Mouse (Mus musculus) heart, adult 2 months (tissue): ENCODE measurements at regions not wholly inside any gene's neighbourhood (a gene's known extent, or its start where the extent isn't known, plus 50 kb on each side); places are given as distances from the start of the nearest gene placed in this dataset.

Experiments used
- DNase-seq, 2 experiments: peaks; one replicate each; pipeline ENCODE4 v3.0.0; 2021
- H3K27ac ChIP-seq: fragments of 200-600 bp; 2 replicates; pipeline ENCODE4 v1.8.1; 2022
- H3K27me3 ChIP-seq: fragments of 200-500 bp; 2 replicates; pipeline ENCODE4 v1.6.1; 2012; ENCODE audit warnings: mild to moderate bottlenecking, low read length, inconsistent platforms, mixed read lengths; ENCODE audit not compliant: control insufficient read depth, insufficient read depth
- H3K36me3 ChIP-seq: fragments of 200-500 bp; 2 replicates; pipeline ENCODE4 v1.6.1; 2012; ENCODE audit warnings: low read length, inconsistent platforms; ENCODE audit not compliant: control insufficient read depth, insufficient read depth
- H3K4me1 ChIP-seq: fragments of 200-500 bp; 2 replicates; pipeline ENCODE4 v1.6.1; 2011; ENCODE audit warnings: low read length; ENCODE audit not compliant: control insufficient read depth, insufficient read depth
- H3K4me3 ChIP-seq: fragments of 200-600 bp; 2 replicates; pipeline ENCODE4 v1.8.1; 2022
- H3K79me2 ChIP-seq: fragments of 200-500 bp; replicated peaks from 2 replicates; pipeline ENCODE4 v1.6.1; 2012; ENCODE audit warnings: mild to moderate bottlenecking, inconsistent platforms, low read length, moderate library complexity, mixed read lengths; ENCODE audit not compliant: control insufficient read depth, insufficient read depth
- H3K9ac ChIP-seq: fragments of 200-500 bp; 2 replicates; pipeline ENCODE4 v1.6.1; 2012; ENCODE audit warnings: low read depth, mild to moderate bottlenecking, control low read depth, inconsistent platforms, low read length, mixed read lengths
- CTCF ChIP-seq: fragments of 200-600 bp; IDR thresholded peaks from 2 replicates; pipeline ENCODE4 v1.8.1; 2022; ENCODE audit warnings: antibody characterized with exemption, mild to moderate bottlenecking, moderate library complexity
- EP300 ChIP-seq: fragments of 200-500 bp; IDR thresholded peaks from 2 replicates; pipeline ENCODE4 v1.6.1; 2011; ENCODE audit warnings: low read depth, low read length, control low read depth; ENCODE audit not compliant: insufficient read depth
- POLR2A ChIP-seq: fragments of 200-500 bp; IDR thresholded peaks from 2 replicates; pipeline ENCODE4 v1.6.1; 2011; ENCODE audit warnings: mild to moderate bottlenecking, low read depth, low read length, control low read depth; ENCODE audit not compliant: insufficient read depth
- WGBS: fragments of 180-500 bp; shearing (Covaris S2); methylation state at CpG from one replicate; pipeline ENCODE4 v1.1.7; 2018; 5-methylcytosine and 5-hydroxymethylcytosine counted together
- intact Hi-C: fragments of 180-260 bp; cut with DNase I; formaldehyde crosslinking; loops from one replicate; pipeline ENCODE4 v1.15.1; 2025

GRCm38 (mm10) chr17:64208152-64208855 lies 123.4 kb downstream of the Pja2 start:
- intact Hi-C loops, result no loop called here
- no peaks in the 10 kb centered on the region for H3K4me1 ChIP-seq
- TF ChIP-seq EP300, result no peak
- TF ChIP-seq CTCF, result no peak
- TF ChIP-seq POLR2A, result no peak
- no peaks in the 10 kb centered on the region for H3K79me2 ChIP-seq
- no peak overlapping the region for H3K4me3 ChIP-seq
- no peaks in the 10 kb centered on the region for H3K27me3 ChIP-seq
- H3K9ac ChIP-seq, result no peak overlapping the region
- 70% methylated on average over 13 of the region's 13 CpGs for WGBS
- H3K27ac ChIP-seq, result no peak overlapping the region
- DNase-seq, result no peak
- H3K36me3 ChIP-seq, result no peaks in the 10 kb centered on the region

- Histone ChIP-seq H3K36me3 (no peaks in the 10 kb centered on the region), H3K4me3 (no peak overlapping the region), H3K27ac (no peak overlapping the region), H3K79me2 (no peaks in the 10 kb centered on the region), H3K4me1 (no peaks in the 10 kb centered on the region), H3K27me3 (no peaks in the 10 kb centered on the region), H3K9ac (no peak overlapping the region)
- TF ChIP-seq CTCF (no peak), POLR2A (no peak), EP300 (no peak)
- intact Hi-C loops, result no loop called here
- WGBS, result 57% methylated on average over 14 of the region's 14 CpGs
- DNase-seq, result no peak
Measured at GRCm38 (mm10) chr17:64206196-64206718, 125.5 kb downstream of the Pja2 start.

GRCm38 (mm10) chr17:64203611-64204010 lies 128.1 kb downstream of the Pja2 start:
- Histone ChIP-seq H3K27ac (no peak overlapping the region), H3K4me1 (no peaks in the 10 kb centered on the region), H3K36me3 (no peaks in the 10 kb centered on the region), H3K79me2 (no peaks in the 10 kb centered on the region), H3K27me3 (no peaks in the 10 kb centered on the region), H3K4me3 (no peak overlapping the region), H3K9ac (no peak overlapping the region)
- no peak for TF ChIP-seq POLR2A
- TF ChIP-seq EP300, result no peak
- no peak for TF ChIP-seq CTCF
- DNase-seq, result no peak
- intact Hi-C loops, result no loop called here
- 75% methylated on average over 7 of the region's 7 CpGs for WGBS

- H3K36me3 ChIP-seq, result no peaks in the 10 kb centered on the region
- H3K79me2 ChIP-seq, result no peaks in the 10 kb centered on the region
- TF ChIP-seq EP300, result no peak
- TF ChIP-seq POLR2A, result no peak
- TF ChIP-seq CTCF, result no peak
- H3K27me3 ChIP-seq, result no peaks in the 10 kb centered on the region
- H3K27ac ChIP-seq, result no peak overlapping the region
- no peak for DNase-seq
- no peaks in the 10 kb centered on the region for H3K4me1 ChIP-seq
- H3K9ac ChIP-seq, result no peak overlapping the region
- WGBS, result 94% methylated on average over 6 of the region's 6 CpGs
- no peak overlapping the region for H3K4me3 ChIP-seq
- intact Hi-C loops, result no loop called here
Measured at GRCm38 (mm10) chr17:64202248-64202647, 129.5 kb downstream of the Pja2 start.

- no peak for DNase-seq
- H3K79me2 ChIP-seq, result no peaks in the 10 kb centered on the region
- intact Hi-C loops, result no loop called here
- WGBS, result 83% methylated on average over 5 of the region's 5 CpGs
- no peak overlapping the region for H3K9ac ChIP-seq
- TF ChIP-seq CTCF (no peak), POLR2A (no peak), EP300 (no peak)
- H3K36me3 ChIP-seq, result no peaks in the 10 kb centered on the region
- no peak overlapping the region for H3K4me3 ChIP-seq
- H3K4me1 ChIP-seq, result no peaks in the 10 kb centered on the region
- H3K27ac ChIP-seq, result no peak overlapping the region
- H3K27me3 ChIP-seq, result no peaks in the 10 kb centered on the region
Measured at GRCm38 (mm10) chr17:64201609-64202008, 130.1 kb downstream of the Pja2 start.

- no peak overlapping the region for H3K27ac ChIP-seq
- H3K79me2 ChIP-seq, result no peaks in the 10 kb centered on the region
- 91% methylated on average over 14 of the region's 14 CpGs for WGBS
- intact Hi-C loops, result no loop called here
- H3K9ac ChIP-seq, result no peak overlapping the region
- DNase-seq, result no peak
- H3K4me1 ChIP-seq, result no peaks in the 10 kb centered on the region
- H3K27me3 ChIP-seq, result no peaks in the 10 kb centered on the region
- no peaks in the 10 kb centered on the region for H3K36me3 ChIP-seq
- TF ChIP-seq EP300, result no peak
- TF ChIP-seq CTCF, result no peak
- TF ChIP-seq POLR2A, result no peak
- H3K4me3 ChIP-seq, result no peak overlapping the region
Measured at GRCm38 (mm10) chr17:64200092-64200877, 131.4 kb downstream of the Pja2 start.
